Comparison of ENCODE assay signal across 8 mouse cellular contexts in the genomic region with DNA sequence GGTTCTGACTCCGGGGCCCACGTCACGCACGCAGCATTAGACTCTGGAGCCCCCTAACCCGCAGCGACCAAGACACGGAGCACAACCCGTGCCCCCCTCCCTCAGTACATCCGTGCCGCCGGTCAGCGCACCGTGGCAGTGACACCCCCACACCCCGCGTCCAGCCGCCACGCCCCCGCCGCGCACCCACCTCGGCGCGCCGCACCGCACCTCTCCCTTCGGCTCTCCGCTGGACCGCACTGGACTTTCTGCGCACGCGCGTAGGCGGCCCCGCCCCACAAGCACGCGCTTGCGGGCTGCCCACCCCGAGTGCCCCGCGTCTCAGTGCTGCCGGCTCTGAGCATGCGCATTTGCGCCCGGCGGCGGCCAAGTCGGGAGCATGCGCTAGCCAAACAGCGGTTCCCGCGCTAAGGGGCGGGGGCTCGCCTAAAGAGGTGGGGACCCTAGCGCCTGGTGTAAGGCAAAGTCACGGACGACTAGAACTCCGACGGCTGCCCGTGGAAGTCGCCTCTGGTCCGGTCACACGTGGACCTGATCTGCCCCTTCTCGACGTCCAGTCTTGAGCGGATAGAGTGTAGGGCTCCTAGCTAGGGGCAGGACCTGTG. TPM values are rescaled to one million over a fixed set of nuclear protein-coding genes. Genes with fewer than 3 reads are reported as not detected.
DNase-seq lines count a peak whose midpoint lies in the region; ATAC-seq and TF ChIP-seq lines count a peak whose summit lies in the region.

Tbc1d24 (minus strand) TSS at position 279 of the 605 bp plus-strand sequence.

- H3K27ac ChIP-seq in embryonic fibroblast, embryonic 13.5 days (ENCODE audit: insufficient read depth, low read length): no peak within 1 kb of the TSS
- H3K27ac ChIP-seq in kidney, embryonic 14.5 days (ENCODE audit: low read depth, low read length): no peak within 1 kb of the TSS
- H3K27ac ChIP-seq in limb, embryonic 14.5 days (replicated peaks; ENCODE audit: low read depth, low read length): peak within 1 kb of the TSS; percentile 48; the same call in 1 of the 2 replicates
- peak within 1 kb of the TSS; percentile 86 for H3K27ac ChIP-seq in midbrain, embryonic 16.5 days (ENCODE audit: low read length)

- H3K9ac ChIP-seq in kidney, embryonic 14.5 days (ENCODE audit: low read depth, low read length): peak within 1 kb of the TSS; percentile 77
- peak within 1 kb of the TSS; percentile 69 for H3K9ac ChIP-seq in limb, embryonic 14.5 days (ENCODE audit: low read depth, low read length, severe bottlenecking)
- peak within 1 kb of the TSS; percentile 93 for H3K9ac ChIP-seq in midbrain, embryonic 16.5 days (ENCODE audit: low read depth, low read length)

- H3K4me1 ChIP-seq in embryonic fibroblast, embryonic 13.5 days (ENCODE audit: control insufficient read depth, insufficient read depth, low read length): peaks cover 9% of the 10 kb centered on the region
- peaks cover 45% of the 10 kb centered on the region for H3K4me1 ChIP-seq in kidney, embryonic 14.5 days (ENCODE audit: control insufficient read depth, insufficient read depth, low read length)
- peaks cover 64% of the 10 kb centered on the region for H3K4me1 ChIP-seq in limb, embryonic 14.5 days (ENCODE audit: control insufficient read depth, insufficient read depth, low read length)
- H3K4me1 ChIP-seq in midbrain, embryonic 16.5 days (ENCODE audit: control insufficient read depth, insufficient read depth, low read length): peaks cover 59% of the 10 kb centered on the region

- TF ChIP-seq POLR2A in embryonic fibroblast, embryonic 13.5 days (IDR thresholded peaks at IDR 0.05; ENCODE audit: low read depth, low read length): peak; percentile 77
- 0 out of 2 replicates have a peak, but pooled peaks have one; percentile 24 for TF ChIP-seq POLR2A in limb, embryonic 14.5 days (IDR thresholded peaks at IDR 0.05; ENCODE audit: borderline replicate concordance, extremely low read depth, insufficient read depth, insufficient read length)

- WGBS in kidney, embryonic 14.5 days: under 1% methylated on average over 56 of the region's 65 CpGs
- 1% methylated on average over 44 of the region's 65 CpGs for WGBS in limb, embryonic 14.5 days
- WGBS in midbrain, embryonic 16.5 days: 0% methylated on average over 57 of the region's 65 CpGs

- no peaks in the 10 kb centered on the region for H3K79me2 ChIP-seq in C2C12 (ENCODE audit: control insufficient read depth, insufficient read depth)

- H3K4me2 ChIP-seq in kidney, embryonic 14.5 days (replicated peaks; ENCODE audit: low read depth, low read length): peak within 1 kb of the TSS; percentile 96
- H3K4me2 ChIP-seq in limb, embryonic 14.5 days (replicated peaks; ENCODE audit: low read depth, low read length, severe bottlenecking): peak within 1 kb of the TSS; percentile 96
- H3K4me2 ChIP-seq in midbrain, embryonic 16.5 days (ENCODE audit: low read length): peak within 1 kb of the TSS; percentile 95

- no peaks in the 10 kb centered on the region for H3K79me3 ChIP-seq in C2C12 (ENCODE audit: low read depth)

- no peaks in the 10 kb centered on the region for H3K9me3 ChIP-seq in kidney, embryonic 14.5 days (ENCODE audit: control insufficient read depth, low read length)
- H3K9me3 ChIP-seq in limb, embryonic 14.5 days (ENCODE audit: control insufficient read depth, low read length): no peaks in the 10 kb centered on the region
- no peaks in the 10 kb centered on the region for H3K9me3 ChIP-seq in midbrain, embryonic 16.5 days (replicated peaks; ENCODE audit: control insufficient read depth, low read length, poor library complexity, severe bottlenecking)

- no peaks in the 10 kb centered on the region for H3K27me3 ChIP-seq in C2C12 (ENCODE audit: control insufficient read depth, insufficient read depth, insufficient read length)
- H3K27me3 ChIP-seq in kidney, embryonic 14.5 days (ENCODE audit: control insufficient read depth, insufficient read depth, low read length): peaks cover 19% of the 10 kb centered on the region
- H3K27me3 ChIP-seq in limb, embryonic 14.5 days (ENCODE audit: control insufficient read depth, insufficient read depth, low read length): no peaks in the 10 kb centered on the region
- no peaks in the 10 kb centered on the region; the same call in 1 of the 2 replicates for H3K27me3 ChIP-seq in midbrain, embryonic 16.5 days (ENCODE audit: control insufficient read depth, insufficient read depth, low read depth, low read length)

- H3K36me3 ChIP-seq in C2C12 (ENCODE audit: control insufficient read depth, insufficient read depth): no peaks in the 10 kb centered on the region
- no peaks in the 10 kb centered on the region for H3K36me3 ChIP-seq in kidney, embryonic 14.5 days (ENCODE audit: control insufficient read depth, insufficient read depth, low read length)
- H3K36me3 ChIP-seq in limb, embryonic 14.5 days (ENCODE audit: control insufficient read depth, insufficient read depth, low read length): 0 out of 2 replicates have a peak, but pooled peaks cover 2% of the 10 kb centered on the region
- no peaks in the 10 kb centered on the region for H3K36me3 ChIP-seq in midbrain, embryonic 16.5 days (ENCODE audit: control insufficient read depth, insufficient read depth, low read length)

- H3ac ChIP-seq in C2C12 (ENCODE audit: control insufficient read depth, insufficient read length, low read depth): peak within 1 kb of the TSS; percentile 76

- TF ChIP-seq CTCF in C2C12 (IDR thresholded peaks at IDR 0.05; ENCODE audit: control insufficient read depth, insufficient read depth, insufficient read length): no peak
- no peak for TF ChIP-seq CTCF in embryonic fibroblast, embryonic 13.5 days (IDR thresholded peaks at IDR 0.05; ENCODE audit: borderline replicate concordance, insufficient read depth, low read length)

- peak; percentile 97 for DNase-seq in brain, adult 2 months (ENCODE audit: low read depth, low spot score)
- peak; percentile 92 for DNase-seq in heart, adult 9 months (ENCODE audit: low spot score in 2 of 2)
- peak; percentile 90 for DNase-seq in limb, embryonic 14.5 days (ENCODE audit: low spot score)
- DNase-seq in spleen, postnatal 10 days (ENCODE audit: low spot score in 2 of 2): peak; percentile 83 to 90

- ATAC-seq in kidney, embryonic 14.5 days (ENCODE audit: low FRiP score, low TSS enrichment): peak; percentile 76
- peak; percentile 71 for ATAC-seq in limb, embryonic 14.5 days (ENCODE audit: low FRiP score, low read depth)
- ATAC-seq in midbrain, embryonic 16.5 days: peak; percentile 79

- peak within 1 kb of the TSS; percentile 40 for H3K4me3 ChIP-seq in C2C12 (ENCODE audit: insufficient read depth, poor library complexity, severe bottlenecking)
- peak within 1 kb of the TSS; percentile 69 for H3K4me3 ChIP-seq in embryonic fibroblast, embryonic 13.5 days (ENCODE audit: insufficient read depth, low read length)
- peak within 1 kb of the TSS; percentile 72 for H3K4me3 ChIP-seq in kidney, embryonic 14.5 days (ENCODE audit: low read length)
- H3K4me3 ChIP-seq in limb, embryonic 14.5 days (replicated peaks; ENCODE audit: low read length): peak within 1 kb of the TSS; percentile 73
- H3K4me3 ChIP-seq in midbrain, embryonic 16.5 days (ENCODE audit: low read depth, low read length): peak within 1 kb of the TSS; percentile 79

TF ChIP-seq in C2C12, 6 proteins besides CTCF, POLR2A, EP300 and RAD21:
- TF ChIP-seq FOSL1 (IDR thresholded peaks at IDR 0.05; ENCODE audit: insufficient read depth, low read length, poor library complexity, severe bottlenecking): no peak
- no peak for TF ChIP-seq USF1 (IDR thresholded peaks at IDR 0.05; ENCODE audit: low read depth)
- no peak for TF ChIP-seq MYOD1 (IDR thresholded peaks at IDR 0.05; ENCODE audit: control insufficient read depth, insufficient read length, low read depth)
- TF ChIP-seq MAX (IDR thresholded peaks at IDR 0.05): peak; percentile 91

RNA-seq across cellular contexts. Expression of gene Tbc1d24, which starts in this region (rescaled TPM):
- polyA plus RNA-seq in C2C12 (2012; fragmentation: generic; extraction: Trizol): 3.8 TPM
- polyA plus RNA-seq in embryonic fibroblast, embryonic 13.5 days (2011; ENCODE audit: insufficient read length, low read depth, missing spikeins): 10.9 and 14.0 TPM in 2 replicates
- 5.0 and 8.2 TPM in 2 replicates for polyA plus RNA-seq in kidney, embryonic 14.5 days (2014; fragmentation: Nextera tagmentation; extraction: Ambion mirVana)
- polyA plus RNA-seq in limb, embryonic 14.5 days (2012; rRNA removed): 31.9 and 52.5 TPM in 2 replicates
- 6.3 and 8.0 TPM in 2 replicates for polyA plus RNA-seq in limb, embryonic 14.5 days (2014; fragmentation: Nextera tagmentation; extraction: Ambion mirVana)
- 30.6 and 30.8 TPM in 2 replicates for polyA plus RNA-seq in midbrain, embryonic 16.5 days (2015; fragmentation: Nextera tagmentation; extraction: Ambion mirVana)

Comparison
In these comparisons a context has a peak if more than half of its experiments do, and no peak if none do; other contexts are left out.
1. H3K27ac ChIP-seq: peak in limb, embryonic 14.5 days (single experiment) and midbrain, embryonic 16.5 days (single experiment); none in embryonic fibroblast, embryonic 13.5 days (single experiment) and kidney, embryonic 14.5 days (single experiment).
2. Peak in every context shown above with its lines, with median percentiles within 50 percentile points of each other: H3K4me3 ChIP-seq, DNase-seq, ATAC-seq, H3K4me2 ChIP-seq and H3K9ac ChIP-seq.